Mouse (Mus musculus): Measurements from ENCODE around the gene Etnk1. TPM values are rescaled to one million over a fixed set of nuclear protein-coding genes. Genes with fewer than 3 reads are reported as not detected.

Gene Etnk1
- polyA plus RNA-seq (2016; fragmentation: Nextera tagmentation; extraction: Ambion mirVana) = 22.0 and 22.8 TPM in 2 replicates

DNA sequence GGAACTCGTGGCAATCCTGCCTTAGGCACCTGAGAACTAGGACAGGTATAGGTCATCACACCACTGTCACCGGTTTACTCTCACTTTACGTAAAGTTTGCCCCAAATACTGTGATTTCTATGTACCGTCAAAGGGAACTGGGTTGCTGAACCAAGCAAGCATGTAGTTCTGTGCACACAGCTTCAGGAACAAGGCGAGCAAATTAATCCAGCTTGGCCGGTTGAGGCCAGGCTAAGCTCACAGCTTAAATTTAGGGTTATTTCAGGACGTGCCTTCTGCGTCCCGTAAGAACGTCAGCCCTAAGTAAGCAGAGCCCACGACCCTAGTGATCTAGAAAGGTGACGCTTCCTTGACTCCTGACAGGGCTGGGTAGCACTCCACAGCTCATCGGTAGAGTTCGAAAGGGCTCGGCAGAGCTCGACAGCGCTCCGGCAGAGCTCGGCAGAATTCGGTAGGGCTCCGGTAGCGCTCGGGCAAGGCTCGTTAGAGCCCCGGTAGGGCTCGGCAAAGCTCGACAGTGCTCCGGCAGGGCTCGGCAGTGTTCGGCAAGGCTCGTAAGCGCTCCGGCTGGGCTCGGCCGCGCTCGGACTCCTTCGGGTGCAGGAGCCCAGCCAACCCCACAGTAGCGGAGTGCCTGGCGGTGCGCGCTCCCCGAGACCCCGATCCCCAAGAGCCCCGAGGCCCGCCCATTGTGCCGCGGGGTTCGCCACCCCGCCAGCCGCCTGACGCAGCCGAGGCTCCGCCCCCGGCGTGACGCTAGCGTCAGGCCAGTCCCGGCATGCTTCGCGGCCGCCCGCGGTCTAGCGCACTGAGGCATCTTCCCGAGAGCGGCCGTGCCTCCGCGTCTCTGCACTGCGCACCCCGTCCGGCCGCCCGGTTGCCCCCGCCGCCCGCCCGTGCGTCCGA lies at the start of gene Etnk1:
Gene Etnk1 (plus strand): TSS at position 770 of the 906 bp plus-strand sequence.
- Histone ChIP-seq H3K27me3 (replicated peaks; ENCODE audit: low read depth, poor library complexity, severe bottlenecking) (peaks cover 7% of the 10 kb centered on the region; the same call in 1 of the 2 replicates), H3K4me1 (peaks cover 58% of the 10 kb centered on the region), H3K9me3 (no peaks in the 10 kb centered on the region), H3K4me3 (peak within 1 kb of the TSS; percentile 94), H3K36me3 (replicated peaks) (peaks cover 15% of the 10 kb centered on the region), H3K27ac (replicated peaks) (peak within 1 kb of the TSS; percentile 97)
- WGBS = under 1% methylated on average over 81 of the region's 81 CpGs
- DNase-seq (ENCODE audit: low spot score) = peak; percentile 94

DNA sequence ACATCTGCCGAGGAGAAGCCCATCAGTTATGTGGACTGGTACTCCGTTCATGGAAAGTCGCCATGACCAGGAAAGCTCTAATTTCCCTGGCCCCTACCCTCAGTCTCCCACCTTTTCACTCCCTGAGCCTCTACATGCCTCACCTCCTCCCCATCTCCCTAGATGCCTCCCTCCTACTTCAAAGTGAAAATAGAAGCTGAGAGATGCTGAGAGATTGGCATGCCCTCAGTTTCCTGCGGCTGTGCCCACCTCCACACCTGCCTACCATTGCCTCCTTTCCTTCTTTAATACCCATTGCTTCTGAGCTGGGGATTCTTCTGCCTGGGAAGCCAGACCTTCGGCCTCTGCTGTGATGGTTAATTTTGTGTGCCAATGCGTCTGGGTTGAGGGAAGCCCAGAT lies 47.7 kb upstream of the Etnk1 start:
- Histone ChIP-seq H3K27ac (replicated peaks) (no peak overlapping the region), H3K9me3 (0 out of 2 replicates have a peak, but pooled peaks cover 2% of the 10 kb centered on the region), H3K4me1 (peaks cover 9% of the 10 kb centered on the region; the same call in 1 of the 2 replicates), H3K27me3 (replicated peaks; ENCODE audit: low read depth, poor library complexity, severe bottlenecking) (no peaks in the 10 kb centered on the region), H3K4me3 (no peak overlapping the region), H3K36me3 (replicated peaks) (no peaks in the 10 kb centered on the region)
- 91% methylated on average over 6 of the region's 6 CpGs for WGBS
- no peak for DNase-seq (ENCODE audit: low spot score)

DNA sequence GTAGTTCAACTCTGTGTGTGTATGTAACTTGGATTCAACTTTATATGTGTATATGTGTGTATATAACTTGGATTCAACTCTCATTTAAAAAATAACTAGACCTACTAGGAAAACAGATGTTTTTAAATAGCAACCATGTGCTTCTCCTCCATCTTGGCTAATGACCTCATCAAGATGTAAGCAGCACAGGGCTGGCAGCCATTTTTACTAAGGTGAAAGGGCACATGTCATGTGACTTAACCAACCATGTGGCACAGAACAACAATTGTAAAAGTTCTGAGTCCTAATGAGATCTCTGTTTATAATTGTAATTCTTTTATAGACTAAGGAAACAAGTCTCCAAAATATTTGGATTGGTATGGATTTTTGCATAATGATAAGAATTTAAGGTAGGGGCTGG lies 41.3 kb upstream of the Etnk1 start:
- peaks cover 7% of the 10 kb centered on the region; the same call in 1 of the 2 replicates for H3K9me3 ChIP-seq
- H3K27ac ChIP-seq (replicated peaks) = no peak overlapping the region
- no peak for DNase-seq (ENCODE audit: low spot score)
- no peaks in the 10 kb centered on the region for H3K27me3 ChIP-seq (replicated peaks; ENCODE audit: low read depth, poor library complexity, severe bottlenecking)
- no peaks in the 10 kb centered on the region for H3K36me3 ChIP-seq (replicated peaks)
- no peaks in the 10 kb centered on the region for H3K4me1 ChIP-seq
- no peak overlapping the region for H3K4me3 ChIP-seq

DNA sequence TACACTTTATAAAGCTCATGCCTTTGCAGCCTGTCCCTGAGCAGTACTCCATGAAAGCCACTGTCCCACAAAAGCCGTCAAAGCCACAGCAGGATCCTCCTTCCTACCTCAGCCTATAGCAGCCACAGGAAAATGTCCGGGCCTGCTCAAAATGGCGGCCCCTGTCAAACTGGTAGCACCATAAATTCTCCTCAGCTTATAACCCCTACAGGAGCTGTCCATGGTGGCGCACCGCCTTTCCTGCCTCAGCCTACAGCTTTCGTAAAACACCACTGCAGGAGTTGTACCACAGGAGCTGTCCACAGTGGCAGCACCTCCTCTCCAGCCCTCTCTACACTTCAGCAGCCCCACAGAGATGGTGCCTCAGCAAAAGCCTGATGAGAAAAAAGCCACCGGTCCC lies 37.6 kb upstream of the Etnk1 start:
- no peak overlapping the region for H3K4me3 ChIP-seq
- H3K4me1 ChIP-seq = no peaks in the 10 kb centered on the region
- no peak overlapping the region for H3K27ac ChIP-seq (replicated peaks)
- no peaks in the 10 kb centered on the region for H3K36me3 ChIP-seq (replicated peaks)
- no peaks in the 10 kb centered on the region for H3K27me3 ChIP-seq (replicated peaks; ENCODE audit: low read depth, poor library complexity, severe bottlenecking)
- H3K9me3 ChIP-seq = peaks cover 7% of the 10 kb centered on the region; the same call in 1 of the 2 replicates
- 88% methylated on average over 7 of the region's 7 CpGs for WGBS
- no peak for DNase-seq (ENCODE audit: low spot score)

DNA sequence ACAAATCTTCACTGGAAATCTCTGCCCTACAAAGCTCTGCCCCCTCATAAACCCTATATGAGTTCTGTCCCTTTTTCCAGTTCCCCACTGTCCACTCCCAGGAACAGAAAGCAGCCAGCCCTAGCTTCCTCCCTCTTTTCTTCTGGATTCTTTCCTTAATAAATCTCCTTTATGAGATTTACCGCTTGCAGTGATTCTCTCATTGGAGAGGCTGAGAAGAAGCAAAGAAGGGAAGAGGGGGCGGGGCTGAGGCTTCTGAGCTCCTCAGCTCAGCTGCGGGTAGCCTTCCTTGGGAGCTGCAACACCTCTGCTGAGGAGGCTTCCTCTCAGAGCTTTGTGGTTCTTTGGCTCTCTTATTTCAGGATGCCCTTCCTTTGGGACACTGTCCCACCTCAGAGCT lies 37.1 kb upstream of the Etnk1 start:
- Histone ChIP-seq H3K36me3 (replicated peaks) (no peaks in the 10 kb centered on the region), H3K4me1 (no peaks in the 10 kb centered on the region), H3K27ac (replicated peaks) (no peak overlapping the region), H3K4me3 (no peak overlapping the region), H3K27me3 (replicated peaks; ENCODE audit: low read depth, poor library complexity, severe bottlenecking) (no peaks in the 10 kb centered on the region), H3K9me3 (peaks cover 7% of the 10 kb centered on the region; the same call in 1 of the 2 replicates)
- WGBS = 88% methylated on average over 3 of the region's 3 CpGs
- DNase-seq (ENCODE audit: low spot score) = no peak

DNA sequence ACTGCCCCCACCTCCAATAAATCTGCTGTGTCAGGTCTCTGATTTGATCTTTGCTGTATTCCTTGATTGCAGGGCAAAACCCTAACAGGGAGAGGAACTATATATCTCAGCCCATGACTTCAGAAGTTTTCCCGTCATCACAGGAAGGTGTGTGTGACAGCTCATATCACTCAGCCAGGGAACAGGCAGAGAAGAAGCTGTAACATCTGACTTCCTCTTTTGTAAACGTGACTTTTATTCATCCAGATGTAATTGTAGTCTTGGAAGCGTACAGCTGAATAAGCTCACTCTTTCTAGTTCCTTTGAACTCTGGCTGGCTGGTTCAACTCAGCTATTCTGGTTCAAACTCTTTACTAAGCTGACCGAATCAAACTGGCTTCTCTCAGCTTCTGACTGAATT lies 36.6 kb upstream of the Etnk1 start:
- H3K36me3 ChIP-seq (replicated peaks) = no peaks in the 10 kb centered on the region
- no peaks in the 10 kb centered on the region for H3K4me1 ChIP-seq
- WGBS = 81% methylated on average over 4 of the region's 4 CpGs
- H3K4me3 ChIP-seq = no peak overlapping the region
- no peaks in the 10 kb centered on the region for H3K27me3 ChIP-seq (replicated peaks; ENCODE audit: low read depth, poor library complexity, severe bottlenecking)
- DNase-seq (ENCODE audit: low spot score) = no peak
- no peak overlapping the region for H3K27ac ChIP-seq (replicated peaks)
- H3K9me3 ChIP-seq = peaks cover 7% of the 10 kb centered on the region; the same call in 1 of the 2 replicates

DNA sequence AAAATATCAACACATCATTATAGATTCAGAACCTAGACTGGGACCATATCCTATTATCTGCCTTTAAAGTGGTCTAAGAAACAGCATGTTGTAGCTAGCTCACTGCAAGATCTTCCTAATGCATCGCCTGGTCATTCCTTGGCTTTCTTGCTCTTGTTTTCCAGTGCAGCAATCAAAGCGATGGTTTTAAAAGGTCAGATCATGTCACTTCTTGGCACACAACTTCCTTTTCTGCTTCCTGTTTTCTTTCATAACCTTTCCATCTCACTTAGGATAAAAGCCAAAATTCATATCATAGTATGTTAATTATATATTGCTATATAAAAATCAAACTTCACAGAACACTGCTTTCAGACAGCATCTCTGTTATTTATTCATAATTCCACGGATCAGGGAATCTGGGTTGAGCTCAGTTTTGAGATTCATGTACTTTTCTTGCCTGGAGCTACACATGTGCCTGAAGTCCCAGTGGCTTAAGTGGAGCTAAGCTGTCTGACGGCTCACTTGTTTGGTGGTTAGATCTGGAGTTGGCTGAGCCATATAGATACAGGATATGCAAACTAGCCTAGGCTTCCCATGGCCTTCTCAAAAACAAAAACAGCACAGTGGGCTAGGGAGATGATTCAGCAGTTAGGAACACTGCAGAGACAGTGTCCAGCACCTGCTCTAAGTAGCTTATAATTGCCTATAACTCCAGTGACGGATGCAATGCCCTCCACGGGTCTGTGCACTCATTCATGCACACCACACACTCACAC lies 34.9 kb upstream of the Etnk1 start:
- no peak for DNase-seq (ENCODE audit: low spot score)
- Histone ChIP-seq H3K27ac (replicated peaks) (no peak overlapping the region), H3K27me3 (replicated peaks; ENCODE audit: low read depth, poor library complexity, severe bottlenecking) (no peaks in the 10 kb centered on the region), H3K4me1 (no peaks in the 10 kb centered on the region), H3K9me3 (peaks cover 7% of the 10 kb centered on the region; the same call in 1 of the 2 replicates), H3K36me3 (replicated peaks) (no peaks in the 10 kb centered on the region), H3K4me3 (no peak overlapping the region)
- WGBS = 81% methylated on average over 6 of the region's 6 CpGs

DNA sequence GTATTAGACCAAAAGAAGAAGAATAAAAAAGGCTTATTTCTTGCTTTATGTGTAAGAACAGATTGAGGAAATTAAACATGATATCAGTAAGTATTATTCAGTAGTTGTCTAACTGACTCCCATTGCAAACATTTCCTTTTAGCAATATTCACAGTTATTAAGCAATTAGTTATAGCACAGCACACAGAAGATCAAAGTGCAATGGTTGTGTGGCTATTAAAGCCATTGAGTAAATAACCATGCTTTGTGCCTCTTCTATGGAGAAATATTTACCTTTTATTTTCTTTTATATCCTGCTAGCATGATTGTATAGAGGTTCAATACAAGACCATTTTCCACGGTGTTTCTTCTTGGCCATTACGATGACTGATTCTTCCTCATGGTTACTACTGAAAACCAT lies 33.9 kb upstream of the Etnk1 start:
- Histone ChIP-seq H3K4me3 (no peak overlapping the region), H3K36me3 (replicated peaks) (no peaks in the 10 kb centered on the region), H3K9me3 (peaks cover 7% of the 10 kb centered on the region; the same call in 1 of the 2 replicates), H3K27ac (replicated peaks) (no peak overlapping the region), H3K4me1 (peaks cover 3% of the 10 kb centered on the region; the same call in 1 of the 2 replicates), H3K27me3 (replicated peaks; ENCODE audit: low read depth, poor library complexity, severe bottlenecking) (no peaks in the 10 kb centered on the region)
- WGBS = 97% methylated on average over 2 of the region's 2 CpGs
- DNase-seq (ENCODE audit: low spot score) = no peak

DNA sequence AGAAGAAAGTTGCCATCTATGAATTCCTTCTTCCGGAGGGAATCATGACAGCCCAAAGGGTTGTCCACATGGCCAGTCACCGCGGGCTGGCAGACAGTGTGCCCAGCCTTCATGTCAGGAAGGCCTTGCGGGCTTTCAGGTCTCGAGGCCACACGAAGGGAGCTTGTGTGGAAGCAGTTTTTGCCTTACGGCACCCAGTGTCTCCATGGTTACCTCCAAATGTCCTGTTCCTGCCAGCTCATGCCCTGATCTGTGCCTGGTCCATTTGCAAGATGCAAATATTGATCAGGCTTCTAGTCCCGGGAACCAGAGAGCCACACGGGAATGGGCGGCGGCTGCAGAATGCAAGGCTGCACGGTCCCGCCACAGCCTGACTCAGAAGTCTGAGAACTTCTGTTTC lies 31.9 kb upstream of the Etnk1 start:
- H3K27me3 ChIP-seq (replicated peaks; ENCODE audit: low read depth, poor library complexity, severe bottlenecking) = no peaks in the 10 kb centered on the region
- H3K9me3 ChIP-seq = peaks cover 5% of the 10 kb centered on the region; the same call in 1 of the 2 replicates
- no peak overlapping the region for H3K4me3 ChIP-seq
- H3K4me1 ChIP-seq = peaks cover 3% of the 10 kb centered on the region; the same call in 1 of the 2 replicates
- no peaks in the 10 kb centered on the region for H3K36me3 ChIP-seq (replicated peaks)
- H3K27ac ChIP-seq (replicated peaks) = no peak overlapping the region
- WGBS = 93% methylated on average over 13 of the region's 13 CpGs
- no peak for DNase-seq (ENCODE audit: low spot score)

DNA sequence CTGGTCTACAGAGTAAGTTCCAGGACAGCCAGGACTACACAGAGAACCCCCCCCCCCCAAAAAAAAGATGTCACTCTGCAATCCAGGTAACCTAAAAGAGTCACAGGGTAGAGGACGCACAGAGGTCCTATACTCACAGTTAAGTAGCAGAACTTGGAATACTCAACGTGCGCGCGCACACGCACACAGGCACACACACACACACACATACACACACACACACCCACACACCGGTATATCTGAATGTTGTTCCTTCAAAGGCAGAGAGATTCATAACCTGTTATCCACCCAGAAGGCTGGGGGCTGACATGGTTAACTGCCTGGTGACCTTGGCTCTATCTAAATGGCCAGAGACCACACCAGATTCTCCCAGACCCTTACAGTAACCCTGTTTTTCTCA lies 30.3 kb upstream of the Etnk1 start:
- Histone ChIP-seq H3K4me1 (peaks cover 3% of the 10 kb centered on the region; the same call in 1 of the 2 replicates), H3K27me3 (replicated peaks; ENCODE audit: low read depth, poor library complexity, severe bottlenecking) (no peaks in the 10 kb centered on the region), H3K4me3 (no peak overlapping the region), H3K27ac (replicated peaks) (no peak overlapping the region), H3K36me3 (replicated peaks) (no peaks in the 10 kb centered on the region), H3K9me3 (no peaks in the 10 kb centered on the region)
- WGBS = 97% methylated on average over 7 of the region's 7 CpGs
- no peak for DNase-seq (ENCODE audit: low spot score)

DNA sequence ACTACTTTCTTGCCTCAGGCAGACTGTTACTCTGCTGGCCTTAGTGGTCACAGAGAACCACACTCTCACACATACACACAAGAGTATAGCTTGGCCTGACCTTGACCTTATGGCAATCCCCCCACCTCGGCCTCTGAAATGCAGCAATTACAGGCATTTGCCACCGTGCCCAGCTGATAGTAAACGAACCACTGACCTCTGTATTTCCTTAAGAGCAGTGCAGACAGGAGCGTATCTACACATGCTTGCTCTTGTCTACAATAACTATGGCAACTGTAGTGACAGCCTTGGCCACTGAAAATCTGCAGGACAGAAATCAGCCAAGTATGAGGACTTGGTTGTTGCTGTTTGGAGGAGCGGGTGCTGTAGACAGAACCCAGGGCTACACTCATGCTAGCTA lies 29.7 kb upstream of the Etnk1 start:
- H3K36me3 ChIP-seq (replicated peaks) = no peaks in the 10 kb centered on the region
- no peaks in the 10 kb centered on the region for H3K27me3 ChIP-seq (replicated peaks; ENCODE audit: low read depth, poor library complexity, severe bottlenecking)
- no peak for DNase-seq (ENCODE audit: low spot score)
- H3K4me1 ChIP-seq = peaks cover 3% of the 10 kb centered on the region; the same call in 1 of the 2 replicates
- no peaks in the 10 kb centered on the region for H3K9me3 ChIP-seq
- WGBS = 66% methylated on average over 5 of the region's 5 CpGs
- H3K4me3 ChIP-seq = no peak overlapping the region
- no peak overlapping the region for H3K27ac ChIP-seq (replicated peaks)

DNA sequence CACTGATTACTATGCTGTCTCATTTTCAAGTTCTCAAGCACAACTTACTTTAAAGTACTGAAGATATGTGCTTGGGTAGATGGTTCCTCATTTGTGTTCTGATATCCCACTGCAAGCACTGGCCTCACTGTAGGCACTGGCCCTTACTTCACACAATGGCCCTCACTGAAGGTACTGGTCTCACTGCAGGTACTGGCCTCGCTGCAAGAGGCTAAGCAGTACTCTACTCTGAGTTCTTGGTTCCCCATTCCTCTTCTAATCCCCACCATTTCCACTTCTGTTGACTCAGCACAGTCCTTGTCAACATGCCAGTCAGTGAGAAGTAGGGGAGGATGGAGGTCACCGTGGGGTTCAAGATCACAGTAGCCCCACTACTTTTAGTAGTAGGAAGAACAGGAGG lies 27.6 kb upstream of the Etnk1 start:
- no peaks in the 10 kb centered on the region for H3K9me3 ChIP-seq
- H3K27ac ChIP-seq (replicated peaks) = no peak overlapping the region
- H3K36me3 ChIP-seq (replicated peaks) = no peaks in the 10 kb centered on the region
- no peaks in the 10 kb centered on the region for H3K27me3 ChIP-seq (replicated peaks; ENCODE audit: low read depth, poor library complexity, severe bottlenecking)
- H3K4me3 ChIP-seq = no peak overlapping the region
- DNase-seq (ENCODE audit: low spot score) = no peak
- WGBS = 87% methylated on average over 2 of the region's 2 CpGs
- peaks cover 11% of the 10 kb centered on the region for H3K4me1 ChIP-seq

Measured in embryonic facial prominence, embryonic 10.5 days (tissue).